ENCODE assay signal across 10 mouse cellular contexts in genomic region chr6:112943596-112944245, GRCm38 (mm10). TPM values are rescaled to one million over a fixed set of nuclear protein-coding genes. Genes with fewer than 3 reads are reported as not detected.
DNase-seq lines count a peak whose midpoint lies in the region; TF ChIP-seq lines count a peak whose summit lies in the region.
"Had no signal": no experiment of that assay in that cellular context is flagged by ENCODE, and none has a peak within 500 bp of the region (broad histone marks: within the 10 kb centered on the region; RNA-seq: fewer than 3 reads in every experiment).

No protein-coding gene starts in this region.

- H3K27ac ChIP-seq in hindbrain, embryonic 10.5 days, result peak overlapping the region; percentile 93
- H3K27ac ChIP-seq in kidney, adult 2 months (ENCODE audit: insufficient read depth, low read depth, low read length), result no peak overlapping the region
- H3K27ac ChIP-seq: liver, embryonic 13.5 days had no signal

- H3K4me1 ChIP-seq in hindbrain, embryonic 10.5 days (replicated peaks), result peaks cover 70% of the 10 kb centered on the region
- peaks cover 4% of the 10 kb centered on the region for H3K4me1 ChIP-seq in kidney, adult 2 months (ENCODE audit: control insufficient read depth, insufficient read depth, low read length)

- peak overlapping the region; percentile 80 for H3K4me3 ChIP-seq in hindbrain, embryonic 10.5 days
- H3K4me3 ChIP-seq in kidney, adult 2 months (ENCODE audit: insufficient read depth, low read depth, low read length), result no peak overlapping the region
- H3K4me3 ChIP-seq: liver, embryonic 13.5 days had no signal

- no peak for TF ChIP-seq POLR2A in kidney, adult 2 months (IDR thresholded peaks at IDR 0.05; ENCODE audit: low read depth, low read length)

- no peaks in the 10 kb centered on the region for H3K27me3 ChIP-seq in hindbrain, embryonic 10.5 days (ENCODE audit: insufficient read depth, poor library complexity, severe bottlenecking)
- H3K27me3 ChIP-seq in kidney, adult 2 months (replicated peaks; ENCODE audit: control insufficient read depth, insufficient read depth, low read length), result no peaks in the 10 kb centered on the region

- H3K36me3 ChIP-seq in hindbrain, embryonic 10.5 days, result peaks cover 53% of the 10 kb centered on the region
- no peaks in the 10 kb centered on the region for H3K36me3 ChIP-seq in kidney, adult 2 months (ENCODE audit: control insufficient read depth, insufficient read depth, low read length)
- H3K36me3 ChIP-seq: liver, embryonic 13.5 days had no signal

- no peak for TF ChIP-seq CTCF in kidney, adult 2 months (conservative IDR thresholded peaks at IDR 0.05; ENCODE audit: insufficient read depth, insufficient read length, low read depth, low read length)

- 0 out of 2 replicates have a peak, but pooled peaks cover 5% of the 10 kb centered on the region for H3K9me3 ChIP-seq in hindbrain, embryonic 10.5 days
- H3K9me3 ChIP-seq: liver, embryonic 13.5 days had no signal

- WGBS in hindbrain, embryonic 10.5 days, result 45% methylated on average over 9 of the region's 9 CpGs
- WGBS in kidney, adult 2 months, result 85% methylated on average over 9 of the region's 9 CpGs

- peak; percentile 62 for DNase-seq in embryo, embryonic 10 days (ENCODE audit: low spot score)
- no peak for DNase-seq in embryo, embryonic 9.5 days (ENCODE audit: extremely low spot score)
- peak; percentile 84 for DNase-seq in cerebellum, adult 9-11 months
- peak; percentile 51 for DNase-seq in hindbrain, embryonic 10.5 days (ENCODE audit: low spot score)
- peak; percentile 48 for DNase-seq in neural tube, embryonic 10.5 days (ENCODE audit: extremely low spot score, low spot score)
- DNase-seq in lung, postnatal 14 days, result no peak
- no peak for DNase-seq in B cell, adult 2 months
- no peak for DNase-seq in kidney, adult 2 months
- DNase-seq: liver, embryonic 13.5 days; thymus, postnatal 14 days had no signal

RNA-seq across cellular contexts. Expression of gene Srgap3, which starts 3.3 kb away (rescaled TPM):
- 28.0 and 34.7 TPM in 2 replicates for polyA plus RNA-seq in hindbrain, embryonic 10.5 days (2016; fragmentation: Nextera tagmentation; extraction: Ambion mirVana)
- polyA plus RNA-seq in kidney, adult 2 months (2012; rRNA removed), result 5.5 and 5.8 TPM in 2 replicates

Comparison
In these comparisons a context has a peak if more than half of its experiments do, and no peak if none do; other contexts are left out.
1. DNase-seq: peak in embryo, embryonic 10 days (single experiment), cerebellum, adult 9-11 months (single experiment), hindbrain, embryonic 10.5 days (single experiment) and neural tube, embryonic 10.5 days (single experiment); none in embryo, embryonic 9.5 days (single experiment), lung, postnatal 14 days (single experiment), B cell, adult 2 months (0 of 2) and kidney, adult 2 months (single experiment).